Mouse (Mus musculus) left cerebral cortex, adult 2 months (tissue): ENCODE results near the gene Tmem40. TPM values are rescaled to one million over a fixed set of nuclear protein-coding genes. Genes with fewer than 3 reads are reported as not detected.

ENCODE experiments used
- DNase-seq, 2 experiments: peaks; one replicate each; pipeline ENCODE4 v3.0.0; 2021 to 2022; ENCODE audit warnings: low spot score in 2 of 2, mixed read lengths in 1 of 2; ENCODE audit errors: extremely low spot score in 1 of 2
- H3K27ac ChIP-seq: fragments of 200-600 bp; 2 replicates; pipeline ENCODE4 v1.8.1; 2022
- H3K4me3 ChIP-seq: fragments of 200-600 bp; 2 replicates; pipeline ENCODE4 v1.8.1; 2022
- CTCF ChIP-seq: fragments of 200-600 bp; IDR thresholded peaks from 2 replicates; pipeline ENCODE4 v1.8.1; 2022; ENCODE audit warnings: antibody characterized with exemption, mild to moderate bottlenecking, moderate library complexity
- intact Hi-C: fragments of 180-260 bp; cut with DNase I; formaldehyde crosslinking; loops from one replicate; pipeline ENCODE4 v1.15.1; 2025
- total RNA-seq, 2 experiments: library from RNA; stranded (reverse); gene quantifications; 2 replicates each; pipeline ENCODE4 v1.2.3; 2021

Gene Tmem40
- total RNA-seq, 2 experiments from 2014 or later = 1.2 TPM

GRCm38 (mm10) chr6:115767357-115767756 lies 5.1 kb upstream of the Tmem40 start:
- TF ChIP-seq CTCF = no peak
- DNase-seq = no peak
- intact Hi-C loops = no loop called here
- Histone ChIP-seq H3K27ac (no peak overlapping the region), H3K4me3 (no peak overlapping the region)

GRCm38 (mm10) chr6:115764179-115764578 lies 2.0 kb upstream of the Tmem40 start:
- H3K4me3 ChIP-seq = no peak overlapping the region
- no peak for TF ChIP-seq CTCF
- DNase-seq = peak in 1 of 2 experiments; percentile 11
- intact Hi-C loops = no loop called here
- no peak overlapping the region for H3K27ac ChIP-seq

- Histone ChIP-seq H3K4me3 (no peak overlapping the region), H3K27ac (no peak overlapping the region)
- DNase-seq = no peak
- TF ChIP-seq CTCF = no peak
- intact Hi-C loops = no loop called here
Observed at GRCm38 (mm10) chr6:115760982-115761381, 1.2 kb downstream of the Tmem40 start.

GRCm38 (mm10) chr6:115760137-115760536 lies 2.1 kb downstream of the Tmem40 start:
- DNase-seq = no peak
- Histone ChIP-seq H3K27ac (no peak overlapping the region), H3K4me3 (no peak overlapping the region)
- intact Hi-C loops = no loop called here
- TF ChIP-seq CTCF = no peak

GRCm38 (mm10) chr6:115759461-115759860 lies 2.7 kb downstream of the Tmem40 start:
- TF ChIP-seq CTCF = no peak
- H3K27ac ChIP-seq = no peak overlapping the region
- H3K4me3 ChIP-seq = no peak overlapping the region
- intact Hi-C loops = no loop called here
- DNase-seq = no peak

- intact Hi-C loops = no loop called here
- TF ChIP-seq CTCF = no peak
- H3K27ac ChIP-seq = no peak overlapping the region
- H3K4me3 ChIP-seq = no peak overlapping the region
- no peak for DNase-seq
Observed at GRCm38 (mm10) chr6:115758981-115759435, 3.2 kb downstream of the Tmem40 start.

GRCm38 (mm10) chr6:115755536-115755935 lies 6.7 kb downstream of the Tmem40 start:
- H3K27ac ChIP-seq = no peak overlapping the region
- intact Hi-C loops = no loop called here
- H3K4me3 ChIP-seq = no peak overlapping the region
- no peak for DNase-seq
- TF ChIP-seq CTCF = no peak

- TF ChIP-seq CTCF = no peak
- no peak overlapping the region for H3K4me3 ChIP-seq
- intact Hi-C loops = no loop called here
- no peak for DNase-seq
- no peak overlapping the region for H3K27ac ChIP-seq
Observed at GRCm38 (mm10) chr6:115746326-115746725, 15.9 kb downstream of the Tmem40 start.

GRCm38 (mm10) chr6:115743569-115743968 lies 18.6 kb downstream of the Tmem40 start:
- no peak overlapping the region for H3K4me3 ChIP-seq
- intact Hi-C loops = no loop called here
- H3K27ac ChIP-seq = no peak overlapping the region
- TF ChIP-seq CTCF = no peak
- no peak for DNase-seq

- DNase-seq = no peak
- intact Hi-C loops = no loop called here
- Histone ChIP-seq H3K27ac (no peak overlapping the region), H3K4me3 (no peak overlapping the region)
- no peak for TF ChIP-seq CTCF
Observed at GRCm38 (mm10) chr6:115739056-115739455, 23.2 kb downstream of the Tmem40 start.

- H3K4me3 ChIP-seq = no peak overlapping the region
- peak; percentile 54 for TF ChIP-seq CTCF
- no peak for DNase-seq
- no peak overlapping the region for H3K27ac ChIP-seq
- intact Hi-C loops = no loop called here
Observed at GRCm38 (mm10) chr6:115734909-115735308, 27.3 kb downstream of the Tmem40 start.

GRCm38 (mm10) chr6:115732341-115732928 lies 29.8 kb downstream of the Tmem40 start:
- no peak for TF ChIP-seq CTCF
- no peak for DNase-seq
- Histone ChIP-seq H3K4me3 (no peak overlapping the region), H3K27ac (no peak overlapping the region)
- intact Hi-C loops = no loop called here
